Mouse (Mus musculus) CH12.LX (cell line): ENCODE results near the gene Idh3a. TPM values are rescaled to one million over a fixed set of nuclear protein-coding genes. Genes with fewer than 3 reads are reported as not detected.

ENCODE experiments used
- DNase-seq: peaks from one replicate; pipeline ENCODE4 v3.0.0-alpha.2; 2013; ENCODE audit errors: extremely low read depth
- H3K27ac ChIP-seq: 2 replicates; pipeline ENCODE4 v1.5.1; 2012; ENCODE audit warnings: low read depth, mild to moderate bottlenecking, control low read depth, moderate library complexity; ENCODE audit not compliant: insufficient read depth
- H3K27me3 ChIP-seq: replicated peaks from 2 replicates; pipeline ENCODE3; 2012; ENCODE audit warnings: inconsistent platforms
- H3K36me3 ChIP-seq, 2 experiments: replicated peaks in 1 of 2; 2 replicates each; pipeline versions ENCODE3 to v1.6.1; 2012; ENCODE audit warnings: inconsistent platforms in 1 of 2, low read length in 1 of 2, mild to moderate bottlenecking in 1 of 2, mixed read lengths in 1 of 2, moderate library complexity in 1 of 2; ENCODE audit not compliant: control insufficient read depth in 1 of 2, insufficient read depth in 1 of 2
- H3K4me1 ChIP-seq, 2 experiments: 2 replicates each; pipeline ENCODE4 v1.6.1; 2012; ENCODE audit warnings: inconsistent platforms in 1 of 2, moderate library complexity in 1 of 2; ENCODE audit not compliant: insufficient read depth in 2 of 2, control insufficient read depth in 1 of 2
- H3K4me2 ChIP-seq: 2 replicates; pipeline ENCODE4 v1.6.1; 2012; ENCODE audit warnings: low read depth, mild to moderate bottlenecking, control low read depth; ENCODE audit not compliant: poor library complexity, insufficient read depth, severe bottlenecking
- H3K4me3 ChIP-seq, 3 experiments: fragments of 150-350 bp in 1 of 3; sonication (generic) in 1 of 3; replicated peaks in 1 of 3; 2 replicates each; pipeline versions ENCODE3 to v1.5.1; 2011 to 2012; ENCODE audit warnings: low read depth in 2 of 3, low read length in 2 of 3, mild to moderate bottlenecking in 2 of 3, moderate library complexity in 2 of 3, control low read depth in 1 of 3, improper control_type of control experiment in 1 of 3, inconsistent platforms in 1 of 3, mixed read lengths in 1 of 3; ENCODE audit not compliant: poor library complexity in 1 of 3
- H3K79me2 ChIP-seq: replicated peaks from 2 replicates; pipeline ENCODE4 v1.6.1; 2012; ENCODE audit warnings: mild to moderate bottlenecking, moderate library complexity; ENCODE audit not compliant: control insufficient read depth, poor library complexity, insufficient read depth, severe bottlenecking; ENCODE audit errors: extremely low read depth
- H3K9ac ChIP-seq: 2 replicates; pipeline ENCODE4 v1.6.1; 2012; ENCODE audit warnings: low read depth, mild to moderate bottlenecking, control low read depth, moderate library complexity; ENCODE audit not compliant: insufficient read depth
- H3K9me3 ChIP-seq: replicated peaks from 2 replicates; pipeline ENCODE3; 2012; ENCODE audit warnings: low read length, inconsistent platforms, mixed read lengths
- BHLHE40 ChIP-seq: IDR thresholded peaks from 2 replicates; pipeline ENCODE4 v1.6.1; 2011; ENCODE audit warnings: mild to moderate bottlenecking, low read depth, low read length, improper control_type of control experiment
- CHD1 ChIP-seq: IDR thresholded peaks from 2 replicates; pipeline ENCODE4 v1.6.1; 2012; ENCODE audit warnings: low read depth, low read length, improper control_type of control experiment, inconsistent platforms
- CTCF ChIP-seq, 2 experiments: IDR thresholded peaks in 1 of 2; conservative IDR thresholded peaks in 1 of 2; 2 replicates each; pipeline ENCODE4 v1.5.1; 2011 to 2012; ENCODE audit warnings: low read depth in 2 of 2, low read length in 2 of 2, improper control_type of control experiment in 1 of 2, inconsistent platforms in 1 of 2, mild to moderate bottlenecking in 1 of 2, moderate library complexity in 1 of 2
- ETS1 ChIP-seq: conservative IDR thresholded peaks from 2 replicates; pipeline ENCODE4 v1.6.1; 2012; ENCODE audit warnings: low read depth, mild to moderate bottlenecking, inconsistent platforms, low read length, improper control_type of control experiment, moderate library complexity
- HCFC1 ChIP-seq: IDR thresholded peaks from 2 replicates; pipeline ENCODE4 v1.6.1; 2012; ENCODE audit warnings: low read depth, mild to moderate bottlenecking, inconsistent platforms, low read length, improper control_type of control experiment
- IRF4 ChIP-seq: IDR thresholded peaks from 2 replicates; pipeline ENCODE4 v1.6.1; 2014; ENCODE audit warnings: low read depth, mild to moderate bottlenecking, inconsistent platforms, low read length, improper control_type of control experiment
- JUN ChIP-seq: IDR thresholded peaks from 2 replicates; pipeline ENCODE4 v1.6.1; 2011; ENCODE audit warnings: low read depth, mild to moderate bottlenecking, low read length, improper control_type of control experiment, moderate library complexity; ENCODE audit not compliant: insufficient read depth
- JUND ChIP-seq: conservative IDR thresholded peaks from 2 replicates; pipeline ENCODE4 v1.6.1; 2011; ENCODE audit warnings: low read depth, low read length, improper control_type of control experiment
- MAZ ChIP-seq: IDR thresholded peaks from 2 replicates; pipeline ENCODE4 v1.6.1; 2012; ENCODE audit warnings: low read depth, mild to moderate bottlenecking, inconsistent platforms, low read length, improper control_type of control experiment, moderate library complexity
- MXI1 ChIP-seq: IDR thresholded peaks from 2 replicates; pipeline ENCODE4 v1.6.1; 2011; ENCODE audit warnings: mild to moderate bottlenecking, low read depth, low read length, improper control_type of control experiment
- NELFE ChIP-seq: IDR thresholded peaks from 2 replicates; pipeline ENCODE4 v1.6.1; 2011; ENCODE audit warnings: low read depth, low read length, improper control_type of control experiment
- POLR2A ChIP-seq: IDR thresholded peaks from 2 replicates; pipeline ENCODE4 v1.6.1; 2011; ENCODE audit warnings: low read depth, mild to moderate bottlenecking, improper control_type of control experiment, low read length
- RAD21 ChIP-seq: IDR thresholded peaks from 2 replicates; pipeline ENCODE4 v1.6.1; 2011; ENCODE audit warnings: low read depth, mild to moderate bottlenecking, low read length, improper control_type of control experiment, moderate library complexity
- SIN3A ChIP-seq: IDR thresholded peaks from 2 replicates; pipeline ENCODE4 v1.6.1; 2012; ENCODE audit warnings: low read length, improper control_type of control experiment, inconsistent platforms
- SMC3 ChIP-seq: IDR thresholded peaks from 2 replicates; pipeline ENCODE4 v1.6.1; 2011; ENCODE audit warnings: low read depth, low read length, improper control_type of control experiment
- TBP ChIP-seq: conservative IDR thresholded peaks from 2 replicates; pipeline ENCODE4 v1.6.1; 2011; ENCODE audit warnings: low read depth, low read length, improper control_type of control experiment
- TCF12 ChIP-seq: IDR thresholded peaks from 2 replicates; pipeline ENCODE4 v1.6.1; 2014; ENCODE audit warnings: low read depth, mild to moderate bottlenecking, inconsistent platforms, low read length, improper control_type of control experiment
- USF1 ChIP-seq: IDR thresholded peaks from 2 replicates; pipeline ENCODE4 v1.6.1; 2014; ENCODE audit warnings: low read depth, mild to moderate bottlenecking, inconsistent platforms, low read length, improper control_type of control experiment
- ZC3H11A ChIP-seq: IDR thresholded peaks from 2 replicates; pipeline ENCODE4 v1.6.1; 2012; ENCODE audit warnings: low read depth, mild to moderate bottlenecking, inconsistent platforms, low read length, improper control_type of control experiment
- ZMIZ1 ChIP-seq: IDR thresholded peaks from 2 replicates; pipeline ENCODE4 v1.6.1; 2012; ENCODE audit warnings: low read depth, mild to moderate bottlenecking, inconsistent platforms, low read length, improper control_type of control experiment
- dilution Hi-C: fragments of 300-500 bp; cut with MboI; formaldehyde crosslinking; loops from 2 replicates; pipeline ENCODE4 v1.14.3; 2020; ENCODE audit warnings: low sequenced_read_pairs; ENCODE audit not compliant: extremely low pct_unique_long_range_greater_than_20kb, extremely low pct_ligation_motif_present
- in situ Hi-C: fragments of 300-500 bp; cut with MboI; formaldehyde crosslinking; loops from 3 replicates; pipeline ENCODE4 v1.14.3; 2019; ENCODE audit warnings: low sequenced_read_pairs, low pct_ligation_motif_present, low pct_unique_long_range_greater_than_20kb, mixed read lengths
- polyA plus RNA-seq: library from polyadenylated mRNA; unstranded; fragments of >175 nt; gene quantifications from 2 replicates; pipeline ENCODE4 v1.2.1, GENCODE M21; 2012; ENCODE audit warnings: low read depth; ENCODE audit not compliant: insufficient read length
- total RNA-seq, 2 experiments: library from RNA; depleted of rRNA; stranded (reverse); fragments of 300-350 nt in 1 of 2; fragments of >200 nt in 1 of 2; gene quantifications; 2 replicates each; pipeline ENCODE4 v1.2.3; 2012 to 2014

Idh3a gene
- total and polyA plus RNA-seq, 3 experiments: 102 to 198 (median 178) TPM

DNA sequence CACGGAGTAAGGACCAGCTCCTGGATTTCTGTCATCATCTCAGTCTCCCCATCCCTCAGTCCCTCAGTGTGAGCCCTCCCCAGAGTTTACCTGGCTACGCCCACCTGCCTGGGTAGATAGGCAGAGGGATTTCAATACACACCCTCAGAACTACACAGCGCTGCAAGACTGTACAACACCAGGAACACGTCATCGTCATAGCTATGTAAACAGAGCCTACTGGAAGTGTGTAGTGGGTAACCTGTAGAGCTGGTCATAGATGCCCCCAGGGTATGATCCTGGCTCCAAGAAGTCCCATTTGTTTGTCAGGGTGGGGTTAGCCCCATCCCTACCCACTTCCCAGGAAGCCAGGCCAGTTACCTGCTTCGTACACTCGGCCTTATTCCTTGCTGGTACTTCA lies 57.0 kb downstream of the Idh3a start:
- Histone ChIP-seq H3K9me3 (no peaks in the 10 kb centered on the region), H3K79me2 (0 out of 2 replicates have a peak, but pooled peaks cover 4% of the 10 kb centered on the region), H3K36me3 (peaks cover 3 to 29% of the 10 kb centered on the region in 2 experiments)
- dilution Hi-C loops: no loop called here
- TF ChIP-seq TBP (no peak), TCF12 (no peak), HCFC1 (no peak), ZC3H11A (no peak), SIN3A (no peak), IRF4 (no peak), SMC3 (no peak), CHD1 (no peak), USF1 (no peak), RAD21 (no peak)
- TF ChIP-seq, all 38 proteins: peak for 0
- H3K27me3 ChIP-seq: no peaks in the 10 kb centered on the region
- no peak overlapping the region for H3K4me3 ChIP-seq
- DNase-seq: no peak
- H3K4me1 ChIP-seq: peaks cover 39 to 89% of the 10 kb centered on the region in 2 experiments
- no peak overlapping the region for H3K27ac ChIP-seq
- H3K4me2 ChIP-seq: no peak overlapping the region
- H3K9ac ChIP-seq: no peak overlapping the region
- in situ Hi-C loops: no loop called here

GRCm38 (mm10) chr9:54645530-54645929 lies 59.4 kb downstream of the Idh3a start:
- TF ChIP-seq ETS1 (no peak), JUN (no peak), HCFC1 (no peak), CTCF (conservative IDR thresholded peaks at IDR 0.05 in 1 of 2, IDR thresholded peaks at IDR 0.05 in 1 of 2; ENCODE audit: low read depth in 2 of 2, low read length in 2 of 2) (no peak), BHLHE40 (no peak), IRF4 (no peak), TCF12 (no peak), POLR2A (no peak), SMC3 (no peak), ZMIZ1 (no peak), MXI1 (no peak), NELFE (no peak), JUND (no peak), MAZ (no peak)
- H3K9ac ChIP-seq: no peak overlapping the region
- H3K27me3 ChIP-seq: no peaks in the 10 kb centered on the region
- in situ Hi-C loops: no loop called here
- DNase-seq: no peak
- H3K9me3 ChIP-seq: no peaks in the 10 kb centered on the region
- H3K4me3 ChIP-seq: no peak overlapping the region
- dilution Hi-C loops: no loop called here
- peaks cover 37 to 73% of the 10 kb centered on the region in 2 experiments for H3K4me1 ChIP-seq
- 0 out of 2 replicates have a peak, but pooled peaks cover 4% of the 10 kb centered on the region for H3K79me2 ChIP-seq
- no peak overlapping the region for H3K4me2 ChIP-seq
- H3K36me3 ChIP-seq: peaks cover 0 to 6% of the 10 kb centered on the region in 2 experiments
- H3K27ac ChIP-seq: no peak overlapping the region
